Mouse (Mus musculus): ENCODE measurements around the gene Pcsk5.

Gene Pcsk5

GRCm38 (mm10) chr19:17388404-17388803 lies 449.0 kb downstream of the Pcsk5 start:
- DNase-seq = peak; percentile 57

GRCm38 (mm10) chr19:17386424-17386823 lies 451.0 kb downstream of the Pcsk5 start:
- peak; percentile 22 for DNase-seq

- DNase-seq = peak; percentile 79
Measured at GRCm38 (mm10) chr19:17385426-17385825, 452.0 kb downstream of the Pcsk5 start.

- no peak for DNase-seq
Measured at GRCm38 (mm10) chr19:17385022-17385421, 452.4 kb downstream of the Pcsk5 start.

- no peak for DNase-seq
Measured at GRCm38 (mm10) chr19:17382807-17383397, 454.5 kb downstream of the Pcsk5 start.

Measured in kidney, adult 9 months (tissue).